Mouse (Mus musculus): ENCODE results near the gene Alas2. TPM values are rescaled to one million over a fixed set of nuclear protein-coding genes. Genes with fewer than 3 reads are reported as not detected.

The Alas2 gene
- polyA plus RNA-seq, 1 experiment from 2014 or later, result 34.4 TPM

DNA sequence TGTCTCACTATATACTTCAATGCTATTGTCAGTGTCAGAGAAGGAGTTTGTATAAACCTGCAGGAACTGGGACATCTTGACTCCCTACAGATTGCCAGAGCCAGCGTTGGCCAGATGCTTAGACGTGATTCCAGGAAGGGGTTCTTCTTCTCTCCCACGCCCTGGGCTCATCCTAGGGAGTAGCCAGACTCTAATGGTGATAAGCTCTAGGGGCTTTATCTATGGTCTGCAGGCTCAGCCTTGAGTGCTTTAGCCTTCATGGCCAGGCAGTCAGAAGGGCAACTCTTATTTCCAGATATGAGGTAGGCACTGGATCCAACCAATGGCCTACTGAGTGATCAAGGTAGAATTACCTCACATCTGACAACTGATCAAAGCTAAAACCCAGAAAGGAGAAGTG is 2.5 kb downstream of the Alas2 start:
- Histone ChIP-seq H3K4me3 (ENCODE audit: low read depth, low read length) (no peak overlapping the region), H3K9ac (ENCODE audit: low read length) (no peak overlapping the region), H3K36me3 (ENCODE audit: control insufficient read depth, insufficient read depth, low read length) (no peaks in the 10 kb centered on the region; the same call in 1 of the 2 replicates), H3K27me3 (replicated peaks; ENCODE audit: control insufficient read depth, insufficient read depth, low read length) (no peaks in the 10 kb centered on the region), H3K9me3 (ENCODE audit: control insufficient read depth, low read length) (no peaks in the 10 kb centered on the region), H3K4me2 (ENCODE audit: low read length) (no peak overlapping the region), H3K27ac (ENCODE audit: low read depth) (no peak overlapping the region), H3K4me1 (replicated peaks; ENCODE audit: control insufficient read depth, insufficient read depth, low read length) (no peaks in the 10 kb centered on the region)
- DNase-seq (ENCODE audit: low spot score) (no peak), ATAC-seq (replicated peaks; ENCODE audit: low FRiP score, low TSS enrichment, low read depth) (no peak)
- 80% methylated on average over 3 of the region's 3 CpGs for WGBS

DNA sequence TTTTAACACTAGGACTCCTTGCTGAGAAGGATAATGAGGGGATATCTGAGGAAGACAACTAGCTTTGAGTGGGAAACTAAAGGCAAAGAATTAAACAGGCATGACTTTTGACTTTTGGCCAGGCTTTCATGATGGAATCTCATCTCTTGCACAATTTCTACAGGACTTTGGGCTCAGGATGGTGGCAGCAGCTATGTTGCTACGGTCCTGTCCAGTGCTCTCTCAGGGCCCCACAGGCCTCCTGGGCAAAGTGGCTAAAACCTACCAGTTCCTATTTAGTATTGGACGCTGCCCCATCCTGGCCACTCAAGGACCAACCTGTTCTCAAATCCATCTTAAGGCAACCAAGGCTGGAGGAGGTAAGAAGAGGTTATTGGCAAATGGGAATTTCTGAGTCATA is 4.8 kb downstream of the Alas2 start:
- no peak overlapping the region for H3K9ac ChIP-seq (ENCODE audit: low read length)
- no peak overlapping the region for H3K4me2 ChIP-seq (ENCODE audit: low read length)
- H3K36me3 ChIP-seq (ENCODE audit: control insufficient read depth, insufficient read depth, low read length), result no peaks in the 10 kb centered on the region; the same call in 1 of the 2 replicates
- H3K4me1 ChIP-seq (replicated peaks; ENCODE audit: control insufficient read depth, insufficient read depth, low read length), result no peaks in the 10 kb centered on the region
- no peak overlapping the region for H3K4me3 ChIP-seq (ENCODE audit: low read depth, low read length)
- H3K9me3 ChIP-seq (ENCODE audit: control insufficient read depth, low read length), result no peaks in the 10 kb centered on the region
- no peak overlapping the region for H3K27ac ChIP-seq (ENCODE audit: low read depth)
- 89% methylated on average over 2 of the region's 2 CpGs for WGBS
- DNase-seq (ENCODE audit: low spot score) (no peak), ATAC-seq (replicated peaks; ENCODE audit: low FRiP score, low TSS enrichment, low read depth) (no peak)
- no peaks in the 10 kb centered on the region for H3K27me3 ChIP-seq (replicated peaks; ENCODE audit: control insufficient read depth, insufficient read depth, low read length)

DNA sequence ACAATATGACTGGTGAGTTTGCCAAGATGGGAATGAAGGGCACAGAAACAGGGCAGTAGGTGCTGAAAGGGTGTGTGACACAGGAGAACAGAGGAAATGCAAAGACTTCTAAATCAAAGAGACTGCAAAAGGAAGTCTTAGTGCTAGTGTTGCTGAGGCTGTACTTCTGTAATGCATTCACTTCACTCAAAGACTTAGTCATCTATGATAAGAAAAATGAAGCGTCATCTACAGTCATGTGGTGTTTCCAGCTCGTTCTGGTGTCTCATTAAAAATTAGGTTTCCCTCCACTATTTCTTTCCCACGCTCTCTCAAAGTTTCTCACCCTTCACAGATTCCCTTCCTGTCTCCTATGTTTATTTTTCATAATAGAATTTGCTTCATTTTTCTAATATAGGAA is 6.9 kb downstream of the Alas2 start:
- no peak overlapping the region for H3K27ac ChIP-seq (ENCODE audit: low read depth)
- H3K27me3 ChIP-seq (replicated peaks; ENCODE audit: control insufficient read depth, insufficient read depth, low read length), result no peaks in the 10 kb centered on the region
- H3K9me3 ChIP-seq (ENCODE audit: control insufficient read depth, low read length), result no peaks in the 10 kb centered on the region
- H3K4me1 ChIP-seq (replicated peaks; ENCODE audit: control insufficient read depth, insufficient read depth, low read length), result no peaks in the 10 kb centered on the region
- no peaks in the 10 kb centered on the region; the same call in 1 of the 2 replicates for H3K36me3 ChIP-seq (ENCODE audit: control insufficient read depth, insufficient read depth, low read length)
- no peak overlapping the region for H3K9ac ChIP-seq (ENCODE audit: low read length)
- no peak for ATAC-seq (replicated peaks; ENCODE audit: low FRiP score, low TSS enrichment, low read depth)
- WGBS, result 85% methylated on average over 3 of the region's 3 CpGs
- no peak overlapping the region for H3K4me3 ChIP-seq (ENCODE audit: low read depth, low read length)
- no peak for DNase-seq (ENCODE audit: low spot score)
- H3K4me2 ChIP-seq (ENCODE audit: low read length), result no peak overlapping the region

DNA sequence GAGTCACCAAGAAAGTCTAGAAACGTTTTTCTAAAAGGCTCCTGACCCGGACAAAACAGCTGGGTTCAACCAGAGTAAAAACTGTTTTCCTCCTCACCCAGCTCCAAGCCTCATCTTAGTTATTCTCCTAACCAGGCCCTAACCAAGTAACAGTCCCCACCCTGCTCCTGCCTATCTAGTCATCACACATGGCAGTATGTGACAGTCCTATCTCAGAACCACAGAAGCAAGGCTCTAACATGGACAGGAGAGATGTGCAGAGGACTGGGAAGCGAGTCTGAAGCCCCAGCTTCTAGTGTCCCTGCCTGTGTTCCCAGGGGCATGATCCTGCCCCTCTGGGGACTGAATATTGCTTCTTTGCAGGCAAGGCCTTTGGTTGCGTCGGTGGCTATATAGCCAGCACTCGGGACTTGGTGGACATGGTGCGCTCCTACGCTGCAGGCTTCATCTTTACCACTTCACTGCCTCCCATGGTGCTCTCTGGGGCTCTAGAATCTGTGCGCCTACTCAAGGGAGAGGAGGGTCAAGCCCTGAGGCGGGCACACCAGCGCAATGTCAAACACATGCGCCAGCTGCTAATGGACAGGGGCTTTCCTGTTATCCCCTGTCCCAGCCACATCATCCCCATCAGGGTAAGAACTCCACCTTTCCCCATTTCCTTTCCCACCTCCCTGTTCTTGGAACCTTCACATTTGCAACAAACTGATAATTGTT is 17.6 kb downstream of the Alas2 start:
- H3K9me3 ChIP-seq (ENCODE audit: control insufficient read depth, low read length), result no peaks in the 10 kb centered on the region
- ATAC-seq (replicated peaks; ENCODE audit: low FRiP score, low TSS enrichment, low read depth) (no peak), DNase-seq (ENCODE audit: low spot score) (no peak)
- 90% methylated on average over 12 of the region's 12 CpGs for WGBS
- H3K27me3 ChIP-seq (replicated peaks; ENCODE audit: control insufficient read depth, insufficient read depth, low read length), result no peaks in the 10 kb centered on the region
- H3K36me3 ChIP-seq (ENCODE audit: control insufficient read depth, insufficient read depth, low read length), result peaks cover under 1% of the 10 kb centered on the region; the same call in 1 of the 2 replicates
- no peak overlapping the region for H3K4me2 ChIP-seq (ENCODE audit: low read length)
- H3K4me1 ChIP-seq (replicated peaks; ENCODE audit: control insufficient read depth, insufficient read depth, low read length), result no peaks in the 10 kb centered on the region
- H3K4me3 ChIP-seq (ENCODE audit: low read depth, low read length), result no peak overlapping the region
- H3K27ac ChIP-seq (ENCODE audit: low read depth), result no peak overlapping the region
- H3K9ac ChIP-seq (ENCODE audit: low read length), result no peak overlapping the region

DNA sequence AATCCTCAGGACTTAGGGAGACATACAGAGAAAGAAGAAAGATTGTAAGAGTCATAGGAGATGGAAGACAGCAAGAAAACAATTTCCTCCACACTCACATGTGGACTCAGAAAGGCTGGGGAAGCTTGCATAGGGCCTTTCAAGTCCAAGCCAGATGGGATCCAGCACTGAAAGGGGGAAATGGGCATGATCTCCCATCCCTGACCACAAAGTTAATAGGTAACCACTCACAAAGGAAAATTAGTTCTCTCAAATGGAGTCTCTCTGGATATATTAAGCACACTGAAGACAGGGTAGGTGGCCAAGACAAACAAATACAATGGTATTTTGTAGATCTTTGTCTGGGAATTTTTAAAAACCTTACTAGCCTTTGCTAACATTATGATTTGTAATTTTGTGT is 34.7 kb downstream of the Alas2 start:
- Histone ChIP-seq H3K9me3 (ENCODE audit: control insufficient read depth, low read length) (no peaks in the 10 kb centered on the region), H3K36me3 (ENCODE audit: control insufficient read depth, insufficient read depth, low read length) (peaks cover 27% of the 10 kb centered on the region), H3K4me1 (replicated peaks; ENCODE audit: control insufficient read depth, insufficient read depth, low read length) (no peaks in the 10 kb centered on the region), H3K27me3 (replicated peaks; ENCODE audit: control insufficient read depth, insufficient read depth, low read length) (no peaks in the 10 kb centered on the region), H3K4me3 (ENCODE audit: low read depth, low read length) (no peak overlapping the region), H3K4me2 (ENCODE audit: low read length) (no peak overlapping the region), H3K9ac (ENCODE audit: low read length) (no peak overlapping the region), H3K27ac (ENCODE audit: low read depth) (no peak overlapping the region)
- no peak for DNase-seq (ENCODE audit: low spot score)
- ATAC-seq (replicated peaks; ENCODE audit: low FRiP score, low TSS enrichment, low read depth), result no peak

DNA sequence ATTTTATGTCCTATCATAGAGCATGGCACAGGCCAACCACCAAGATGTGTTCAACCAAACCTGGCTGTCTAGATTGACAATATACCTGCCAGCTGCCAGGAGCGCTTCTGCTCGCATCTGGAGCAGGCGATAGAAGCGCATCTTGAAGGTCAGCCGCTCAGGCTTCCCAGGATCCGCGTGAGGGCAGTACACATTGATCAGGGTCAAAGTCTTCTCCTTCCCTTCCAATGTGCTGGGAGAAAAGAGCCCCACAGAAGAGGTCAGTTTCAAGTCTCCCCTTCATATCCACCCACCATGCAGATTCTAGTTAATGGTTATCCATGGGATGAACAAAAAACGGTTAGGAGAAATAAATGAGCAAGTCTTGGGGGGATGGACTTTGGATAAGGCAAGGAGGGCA is 37.9 kb downstream of the Alas2 start:
- Histone ChIP-seq H3K27ac (ENCODE audit: low read depth) (no peak overlapping the region), H3K27me3 (replicated peaks; ENCODE audit: control insufficient read depth, insufficient read depth, low read length) (no peaks in the 10 kb centered on the region), H3K36me3 (ENCODE audit: control insufficient read depth, insufficient read depth, low read length) (peaks cover 27% of the 10 kb centered on the region), H3K9ac (ENCODE audit: low read length) (no peak overlapping the region), H3K4me2 (ENCODE audit: low read length) (no peak overlapping the region), H3K4me3 (ENCODE audit: low read depth, low read length) (no peak overlapping the region), H3K9me3 (ENCODE audit: control insufficient read depth, low read length) (no peaks in the 10 kb centered on the region), H3K4me1 (replicated peaks; ENCODE audit: control insufficient read depth, insufficient read depth, low read length) (no peaks in the 10 kb centered on the region)
- ATAC-seq (replicated peaks; ENCODE audit: low FRiP score, low TSS enrichment, low read depth), result no peak
- DNase-seq (ENCODE audit: low spot score), result no peak
- WGBS, result 92% methylated on average over 8 of the region's 8 CpGs

DNA sequence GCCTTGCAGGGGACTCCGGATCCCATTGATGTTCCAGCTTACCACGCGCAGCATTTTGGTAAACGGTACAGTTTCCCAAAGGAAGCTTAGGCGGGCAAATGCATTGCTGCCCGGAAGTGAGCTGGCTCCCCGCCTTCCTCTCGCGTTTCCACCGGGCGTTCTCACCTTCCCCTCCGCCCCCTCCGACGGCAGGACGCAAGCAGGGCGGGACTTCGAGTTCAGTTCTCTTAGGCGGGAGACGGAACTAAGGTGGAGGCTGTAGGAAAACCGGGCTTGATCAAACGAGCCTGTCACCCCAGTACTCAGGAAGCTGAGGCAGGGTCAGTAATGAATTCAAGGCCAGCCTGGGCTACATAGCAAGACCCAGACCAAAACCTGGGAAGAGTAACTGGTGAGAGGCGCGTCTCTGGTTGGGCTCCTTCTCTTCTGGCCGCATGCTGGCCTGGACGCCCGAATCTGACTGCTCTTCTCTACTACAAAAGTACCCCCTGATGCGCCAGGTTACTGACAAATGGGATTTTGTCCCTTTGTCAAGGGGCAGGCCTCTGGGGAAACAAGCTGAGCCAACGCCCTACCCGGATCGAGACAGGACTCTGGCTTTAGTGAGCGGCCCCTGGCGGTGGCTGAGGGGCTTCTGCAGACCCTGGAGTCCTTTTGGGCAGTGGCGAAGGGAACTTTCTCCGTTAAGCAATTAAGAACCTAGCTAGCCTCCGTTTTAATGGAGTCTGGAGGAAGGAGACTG is 41.0 kb downstream of the Alas2 start, which contains the start of gene Pfkfb1:
Pfkfb1 (plus strand) TSS at position 207 of the 742 bp plus-strand sequence.
- H3K27ac ChIP-seq (ENCODE audit: low read depth), result peak within 1 kb of the TSS; percentile 72
- H3K4me1 ChIP-seq (replicated peaks; ENCODE audit: control insufficient read depth, insufficient read depth, low read length), result no peaks in the 10 kb centered on the region
- H3K4me3 ChIP-seq (ENCODE audit: low read depth, low read length), result peak within 1 kb of the TSS; percentile 52
- ATAC-seq (replicated peaks; ENCODE audit: low FRiP score, low TSS enrichment, low read depth) (peak; percentile 91), DNase-seq (ENCODE audit: low spot score) (peak; percentile 82)
- peak within 1 kb of the TSS; percentile 55 for H3K4me2 ChIP-seq (ENCODE audit: low read length)
- peak within 1 kb of the TSS; percentile 60 for H3K9ac ChIP-seq (ENCODE audit: low read length)
- H3K9me3 ChIP-seq (ENCODE audit: control insufficient read depth, low read length), result no peaks in the 10 kb centered on the region
- WGBS, result 14% methylated on average over 35 of the region's 35 CpGs
- H3K36me3 ChIP-seq (ENCODE audit: control insufficient read depth, insufficient read depth, low read length), result peaks cover 19% of the 10 kb centered on the region
- H3K27me3 ChIP-seq (replicated peaks; ENCODE audit: control insufficient read depth, insufficient read depth, low read length), result no peaks in the 10 kb centered on the region; the same call in 1 of the 2 replicates

DNA sequence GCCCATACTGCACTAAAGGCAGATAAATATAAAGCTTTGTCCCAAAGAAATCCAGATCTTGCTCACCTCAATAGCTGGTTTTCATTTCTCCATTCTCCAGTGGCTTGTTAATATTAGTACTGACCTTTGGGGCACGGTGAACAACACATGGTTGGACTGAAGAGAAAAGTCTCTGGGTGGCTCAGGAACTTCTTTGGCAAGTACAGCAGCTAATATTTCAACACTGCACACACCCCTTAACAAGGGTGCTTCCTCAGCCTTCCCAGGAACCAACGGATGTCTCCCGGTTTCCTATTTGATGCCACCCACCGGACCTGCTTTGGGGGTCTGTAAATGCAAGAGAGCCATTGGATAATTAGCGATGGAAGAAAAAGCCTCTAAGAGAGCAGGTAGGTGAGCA is 42.5 kb downstream of the Alas2 start, which contains the start of gene Apex2:
Apex2 (minus strand) TSS at position 173 of the 400 bp plus-strand sequence.
- ATAC-seq (replicated peaks; ENCODE audit: low FRiP score, low TSS enrichment, low read depth), result no peak
- Histone ChIP-seq H3K36me3 (ENCODE audit: control insufficient read depth, insufficient read depth, low read length) (peaks cover 13% of the 10 kb centered on the region), H3K4me2 (ENCODE audit: low read length) (peak within 1 kb of the TSS; percentile 55), H3K27ac (ENCODE audit: low read depth) (no peak within 1 kb of the TSS), H3K9me3 (ENCODE audit: control insufficient read depth, low read length) (no peaks in the 10 kb centered on the region), H3K4me3 (ENCODE audit: low read depth, low read length) (no peak within 1 kb of the TSS), H3K9ac (ENCODE audit: low read length) (no peak within 1 kb of the TSS), H3K4me1 (replicated peaks; ENCODE audit: control insufficient read depth, insufficient read depth, low read length) (no peaks in the 10 kb centered on the region), H3K27me3 (replicated peaks; ENCODE audit: control insufficient read depth, insufficient read depth, low read length) (no peaks in the 10 kb centered on the region; the same call in 1 of the 2 replicates)
- no peak for DNase-seq (ENCODE audit: low spot score)
- 68% methylated on average over 5 of the region's 5 CpGs for WGBS

Measured in intestine, embryonic 14.5 days (tissue).